Mouse (Mus musculus): ENCODE results near the gene Nkain2.

Nkain2 gene

GRCm38 (mm10) chr10:32576559-32577275, 313.5 kb downstream of the Nkain2 start:
- DNase-seq, result no peak

- DNase-seq, result no peak
Measured at GRCm38 (mm10) chr10:32557673-32558072, 332.6 kb downstream of the Nkain2 start.

GRCm38 (mm10) chr10:32536057-32536456, 354.2 kb downstream of the Nkain2 start:
- no peak for DNase-seq

- no peak for DNase-seq
Measured at GRCm38 (mm10) chr10:32510821-32511220, 379.4 kb downstream of the Nkain2 start.

- DNase-seq, result no peak
Measured at GRCm38 (mm10) chr10:32494591-32495182, 395.6 kb downstream of the Nkain2 start.

GRCm38 (mm10) chr10:32493600-32493999, 396.7 kb downstream of the Nkain2 start:
- DNase-seq, result no peak

GRCm38 (mm10) chr10:32462726-32463125, 427.5 kb downstream of the Nkain2 start:
- DNase-seq, result no peak

- DNase-seq, result no peak
Measured at GRCm38 (mm10) chr10:32439932-32440519, 450.2 kb downstream of the Nkain2 start.

- DNase-seq, result no peak
Measured at GRCm38 (mm10) chr10:32414228-32414627, 476.0 kb downstream of the Nkain2 start.

- DNase-seq, result no peak
Measured at GRCm38 (mm10) chr10:32411331-32411730, 478.9 kb downstream of the Nkain2 start.

- no peak for DNase-seq
Measured at GRCm38 (mm10) chr10:32400961-32401360, 489.3 kb downstream of the Nkain2 start.

GRCm38 (mm10) chr10:32393859-32394521, 496.3 kb downstream of the Nkain2 start:
- no peak for DNase-seq

- no peak for DNase-seq
Measured at GRCm38 (mm10) chr10:32393326-32393725, 496.9 kb downstream of the Nkain2 start.

- DNase-seq, result no peak
Measured at GRCm38 (mm10) chr10:32312754-32313153, 577.5 kb downstream of the Nkain2 start.

GRCm38 (mm10) chr10:32301024-32301597, 589.2 kb downstream of the Nkain2 start:
- no peak for DNase-seq

GRCm38 (mm10) chr10:32290487-32290886, 599.8 kb downstream of the Nkain2 start:
- no peak for DNase-seq

- DNase-seq, result no peak
Measured at GRCm38 (mm10) chr10:32283690-32284089, 606.6 kb downstream of the Nkain2 start.

- DNase-seq, result no peak
Measured at GRCm38 (mm10) chr10:32243266-32243882, 646.9 kb downstream of the Nkain2 start.

- DNase-seq, result no peak
Measured at GRCm38 (mm10) chr10:32241168-32241567, 649.1 kb downstream of the Nkain2 start.

GRCm38 (mm10) chr10:32182951-32183350, 707.3 kb downstream of the Nkain2 start:
- DNase-seq, result no peak

GRCm38 (mm10) chr10:32091354-32091753, 798.9 kb downstream of the Nkain2 start:
- DNase-seq, result no peak

GRCm38 (mm10) chr10:32060396-32060795, 829.9 kb downstream of the Nkain2 start:
- no peak for DNase-seq

- no peak for DNase-seq
Measured at GRCm38 (mm10) chr10:32058251-32058650, 832.0 kb downstream of the Nkain2 start.

Measured in right cerebral cortex, postnatal 14 days (tissue).